Mouse (Mus musculus) megakaryocyte, adult 5-6 weeks (primary cell): Measurements from ENCODE around the gene Peak1. TPM values are rescaled to one million over a fixed set of nuclear protein-coding genes. Genes with fewer than 3 reads are reported as not detected.

ENCODE experiments used
- ATAC-seq: 2 replicates; pipeline ENCODE4 v1.8.0; 2016; ENCODE audit warnings: mild to moderate bottlenecking, inconsistent platforms; ENCODE audit not compliant: poor library complexity, severe bottlenecking
- total RNA-seq, 2 experiments: library from RNA; stranded (forward) in 1 of 2; stranded (reverse) in 1 of 2; fragments of 153-499, 151-499 nt in 1 of 2; fragments of 221-1000, 200-1000 nt in 1 of 2; gene quantifications; 2 replicates each; pipeline versions ENCODE4 v1.2.3 to v1.2.4; 2015 to 2017

Peak1 gene
- total RNA-seq, 2 experiments from 2014 or later = 3.9 to 9.3 TPM

- ATAC-seq = no peak
Observed at GRCm38 (mm10) chr9:56258261-56258790, 159.5 kb downstream of the Peak1 start.

GRCm38 (mm10) chr9:56257227-56258000 lies 160.5 kb downstream of the Peak1 start:
- ATAC-seq = no peak

- ATAC-seq = no peak
Observed at GRCm38 (mm10) chr9:56255676-56256432, 162.0 kb downstream of the Peak1 start.

GRCm38 (mm10) chr9:56244336-56244735 lies 173.5 kb downstream of the Peak1 start:
- no peak for ATAC-seq

GRCm38 (mm10) chr9:56243885-56244284 lies 174.0 kb downstream of the Peak1 start:
- no peak for ATAC-seq

- ATAC-seq = no peak
Observed at GRCm38 (mm10) chr9:56242686-56243085, 175.2 kb downstream of the Peak1 start.

GRCm38 (mm10) chr9:56241076-56241475 lies 176.8 kb downstream of the Peak1 start:
- no peak for ATAC-seq

- ATAC-seq = no peak
Observed at GRCm38 (mm10) chr9:56235871-56236298, 182.0 kb downstream of the Peak1 start.

- no peak for ATAC-seq
Observed at GRCm38 (mm10) chr9:56235281-56235680, 182.6 kb downstream of the Peak1 start.

GRCm38 (mm10) chr9:56234561-56234960 lies 183.3 kb downstream of the Peak1 start:
- no peak for ATAC-seq

GRCm38 (mm10) chr9:56233316-56233715 lies 184.6 kb downstream of the Peak1 start:
- no peak for ATAC-seq

- ATAC-seq = no peak
Observed at GRCm38 (mm10) chr9:56230906-56231305, 187.0 kb downstream of the Peak1 start.

- no peak for ATAC-seq
Observed at GRCm38 (mm10) chr9:56227626-56228025, 190.2 kb downstream of the Peak1 start.

- peak; percentile 99 for ATAC-seq
Observed at GRCm38 (mm10) chr9:56223429-56224051, 194.3 kb downstream of the Peak1 start.

- ATAC-seq = peak; percentile 73
Observed at GRCm38 (mm10) chr9:56218860-56219259, 199.0 kb downstream of the Peak1 start.

GRCm38 (mm10) chr9:56218043-56218442 lies 199.8 kb downstream of the Peak1 start:
- no peak for ATAC-seq

GRCm38 (mm10) chr9:56217386-56217785 lies 200.5 kb downstream of the Peak1 start:
- ATAC-seq = no peak

- peak; percentile 82 for ATAC-seq
Observed at GRCm38 (mm10) chr9:56213451-56214291, 204.2 kb downstream of the Peak1 start.

- 0 out of 2 replicates have a peak, but pooled peaks have one; percentile 33 for ATAC-seq
Observed at GRCm38 (mm10) chr9:56208817-56209216, 209.1 kb downstream of the Peak1 start.

- ATAC-seq = peak; percentile 15; the same call in 1 of the 2 replicates
Observed at GRCm38 (mm10) chr9:56207516-56207915, 210.4 kb downstream of the Peak1 start.
